Mouse (Mus musculus) Patski (cell line): ENCODE results near the gene Kif1b. TPM values are rescaled to one million over a fixed set of nuclear protein-coding genes. Genes with fewer than 3 reads are reported as not detected.
A peak's percentile ranks its signal among the peaks of the same experiment; 100 is the strongest.

Experiments
- ATAC-seq: fragments of 100-300 bp; one replicate; pipeline ENCODE4 v1.8.0; 2021
- CTCF ChIA-PET: fragments of 350-600 bp; sonication (Branson Sonifier 250); formaldehyde crosslinking; loops from one replicate; lab custom pipeline; 2022; ENCODE audit warnings: inconsistent platforms; lab: Charles Lee
- POLR2A ChIA-PET: fragments of 350-600 bp; sonication (Branson Sonifier 250); formaldehyde crosslinking; loops from one replicate; lab custom pipeline; 2022; ENCODE audit warnings: antibody characterized with exemption, inconsistent platforms; lab: Charles Lee
- DNase-seq: peaks from one replicate; pipeline ENCODE4 v3.0.0-alpha.2; 2011; ENCODE audit warnings: low read depth, low spot score
- H3K27me3 ChIP-seq: fragments of 371-371 bp; one replicate; pipeline ENCODE4 v1.5.1; 2021
- CTCF ChIP-seq: fragments of 100-300 bp; IDR thresholded peaks from one replicate; pipeline ENCODE4 v1.5.1; 2021
- in situ Hi-C: fragments of 300-500 bp; cut with MboI; formaldehyde crosslinking; loops from 3 replicates; pipeline ENCODE4 v1.11.1; 2018; ENCODE audit warnings: low pct_unique_long_range_greater_than_20kb, mixed read lengths
- polyA plus RNA-seq: library from polyadenylated mRNA; unstranded; gene quantifications from one replicate; pipeline ENCODE4 v1.2.3, GENCODE M21; 2021

Kif1b gene
- polyA plus RNA-seq, 1 experiment from 2014 or later = 32.9 TPM

- no peaks in the 10 kb centered on the region for H3K27me3 ChIP-seq
- POLR2A ChIA-PET = no interaction called here
- ATAC-seq (peak; percentile 69), DNase-seq (peak; percentile 82)
- in situ Hi-C loops = no loop called here
- no peak for TF ChIP-seq CTCF
- CTCF ChIA-PET = no interaction called here
These were observed 29.9 kb downstream of the Kif1b start for GRCm38 (mm10) chr4:149277571-149277970.

- POLR2A ChIA-PET = no interaction called here
- H3K27me3 ChIP-seq = no peaks in the 10 kb centered on the region
- ATAC-seq = no peak
- CTCF ChIA-PET = interaction anchor here (0.6 to 1.1 kb wide), 2 partner anchors 11 to 31 kb away, joined by 3 read pairs; no protein-coding TSS in a partner anchor
- in situ Hi-C loops = no loop called here
- TF ChIP-seq CTCF = peak; percentile 40
- no peak for DNase-seq
These were observed 34.4 kb downstream of the Kif1b start for GRCm38 (mm10) chr4:149273128-149273527.

DNA sequence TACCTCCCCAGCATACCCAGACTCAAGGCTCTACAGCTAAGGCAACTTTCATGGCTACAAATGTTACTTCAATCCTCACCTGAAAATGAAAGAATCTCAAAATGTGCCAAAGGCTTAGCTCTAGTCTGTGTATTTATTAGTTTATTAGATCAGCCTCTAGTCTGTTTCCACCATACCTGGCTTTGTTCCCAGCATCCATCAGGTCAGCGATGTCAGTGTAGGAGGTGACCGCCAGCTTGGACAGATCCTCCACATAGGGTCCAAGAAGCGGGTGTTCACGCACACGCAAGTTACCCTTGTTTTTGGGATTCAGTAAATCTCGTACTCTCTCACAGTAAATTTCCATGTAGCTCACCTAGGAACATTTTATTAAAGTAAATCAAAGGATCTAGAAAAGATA is 37.0 kb downstream of the Kif1b start:
- no peak for DNase-seq
- ATAC-seq = no peak
- H3K27me3 ChIP-seq = no peaks in the 10 kb centered on the region
- ChIA-PET CTCF (interaction anchor here (1.1 to 2.0 kb wide), 2 partner anchors 10 to 37 kb away, joined by 3 to 5 read pairs; partner anchors contain the start of gene Kif1b), POLR2A (interaction anchor here (1.5 kb wide), 1 partner anchor 15 kb away, joined by 3 read pairs; no protein-coding TSS in a partner anchor)
- no peak for TF ChIP-seq CTCF
- in situ Hi-C loops = no loop called here

DNA sequence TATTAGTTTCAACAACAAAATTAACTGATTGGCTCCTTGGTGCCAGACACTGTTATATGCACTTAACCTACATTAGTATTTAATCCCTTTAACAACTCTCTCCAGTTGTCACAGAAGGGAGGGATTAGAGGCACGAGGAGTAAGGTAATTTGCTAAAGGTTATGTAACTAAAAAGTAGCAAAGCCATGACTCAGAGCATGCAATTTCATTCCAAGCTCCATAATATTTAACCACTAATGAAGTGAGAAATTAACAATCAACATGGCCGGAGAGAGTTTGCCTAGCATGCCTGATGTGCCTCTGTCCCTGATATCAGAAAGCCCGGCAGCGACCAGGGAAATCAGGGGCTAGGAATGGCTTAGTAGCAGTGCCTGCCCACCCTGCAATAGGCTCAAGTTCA is 38.5 kb downstream of the Kif1b start:
- in situ Hi-C loops = no loop called here
- POLR2A ChIA-PET = interaction anchor here (1.3 kb wide), 1 partner anchor 64 kb away, joined by 3 read pairs; no protein-coding TSS in a partner anchor
- ATAC-seq (no peak), DNase-seq (no peak)
- CTCF ChIA-PET = interaction anchor here (2.0 kb wide), 1 partner anchor 39 kb away, joined by 5 read pairs; the partner anchor contains the start of gene Kif1b
- no peaks in the 10 kb centered on the region for H3K27me3 ChIP-seq
- no peak for TF ChIP-seq CTCF

DNA sequence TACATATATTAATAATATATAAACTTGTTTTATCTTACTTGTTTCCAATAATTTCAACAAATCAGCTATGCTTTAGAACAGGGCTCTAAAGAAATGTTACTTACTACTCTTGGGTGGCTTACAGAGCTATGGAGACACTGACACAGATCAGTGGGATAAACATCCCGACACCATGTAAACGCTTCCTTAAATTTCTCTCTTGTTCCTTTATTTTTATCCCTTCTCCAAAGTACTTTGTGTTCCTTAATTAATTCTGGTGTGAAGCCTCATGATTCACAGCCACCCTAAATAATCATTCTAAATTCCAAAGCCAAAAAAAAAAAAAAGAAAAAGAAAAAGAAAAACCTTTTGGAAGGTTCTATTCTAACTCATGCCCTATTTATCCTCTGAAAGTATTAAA is 42.6 kb downstream of the Kif1b start:
- DNase-seq (no peak), ATAC-seq (no peak)
- no peak for TF ChIP-seq CTCF
- POLR2A ChIA-PET = no interaction called here
- H3K27me3 ChIP-seq = no peaks in the 10 kb centered on the region
- CTCF ChIA-PET = no interaction called here
- in situ Hi-C loops = no loop called here

- TF ChIP-seq CTCF = no peak
- POLR2A ChIA-PET = no interaction called here
- DNase-seq (no peak), ATAC-seq (no peak)
- CTCF ChIA-PET = interaction anchor here (1.5 kb wide), 1 partner anchor 76 kb away, joined by 3 read pairs; no protein-coding TSS in a partner anchor
- no peaks in the 10 kb centered on the region for H3K27me3 ChIP-seq
- in situ Hi-C loops = no loop called here
These were observed 44.3 kb downstream of the Kif1b start for GRCm38 (mm10) chr4:149263218-149263617.

GRCm38 (mm10) chr4:149261466-149261865 is 46.0 kb downstream of the Kif1b start:
- POLR2A ChIA-PET = interaction anchor here (0.6 kb wide), 1 partner anchor 31 kb away, joined by 3 read pairs; no protein-coding TSS in a partner anchor
- TF ChIP-seq CTCF = no peak
- no peak for DNase-seq
- in situ Hi-C loops = no loop called here
- H3K27me3 ChIP-seq = no peaks in the 10 kb centered on the region
- ATAC-seq = no peak
- CTCF ChIA-PET = interaction anchor here (1.3 to 1.4 kb wide), 2 partner anchors 12 to 47 kb away, joined by 3 to 4 read pairs; no protein-coding TSS in a partner anchor

- ATAC-seq (no peak), DNase-seq (no peak)
- no peak for TF ChIP-seq CTCF
- ChIA-PET CTCF (interaction anchor here (0.6 to 1.4 kb wide), 5 partner anchors 10 to 68 kb away, joined by 3 to 4 read pairs (median 3); no protein-coding TSS in a partner anchor), POLR2A (no interaction called here)
- no peaks in the 10 kb centered on the region for H3K27me3 ChIP-seq
- in situ Hi-C loops = no loop called here
These were observed 46.6 kb downstream of the Kif1b start for GRCm38 (mm10) chr4:149260911-149261310.

- TF ChIP-seq CTCF = no peak
- POLR2A ChIA-PET = no interaction called here
- in situ Hi-C loops = no loop called here
- no peaks in the 10 kb centered on the region for H3K27me3 ChIP-seq
- CTCF ChIA-PET = interaction anchor here (1.0 to 1.5 kb wide), 3 partner anchors 15 to 49 kb away, joined by 3 to 5 read pairs (median 3); no protein-coding TSS in a partner anchor
- no peak for ATAC-seq
- DNase-seq = no peak
These were observed 48.0 kb downstream of the Kif1b start for GRCm38 (mm10) chr4:149259391-149260094.

DNA sequence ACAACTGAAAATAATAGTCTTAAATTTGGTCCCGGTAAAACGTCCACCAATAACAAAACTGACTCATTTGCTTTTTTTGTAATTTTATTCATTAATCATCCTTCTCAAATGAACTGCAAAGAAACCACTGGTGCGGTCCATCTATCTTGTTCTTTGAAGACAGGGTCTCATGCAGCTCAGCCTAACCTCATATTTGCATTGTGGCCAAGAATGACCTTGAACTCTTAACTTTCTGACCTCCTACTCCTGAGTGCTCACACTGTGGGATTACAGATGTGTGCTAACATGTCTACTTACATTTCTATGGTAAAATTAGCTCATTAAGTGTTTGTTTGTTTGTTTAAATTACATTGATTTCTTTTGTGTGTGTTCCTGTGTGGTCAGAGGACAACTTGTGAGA is 48.6 kb downstream of the Kif1b start:
- ChIA-PET CTCF (interaction anchor here (1.0 to 1.5 kb wide), 2 partner anchors 16 to 49 kb away, joined by 3 to 5 read pairs; no protein-coding TSS in a partner anchor), POLR2A (no interaction called here)
- DNase-seq = no peak
- no peak for TF ChIP-seq CTCF
- no peak for ATAC-seq
- in situ Hi-C loops = no loop called here
- H3K27me3 ChIP-seq = no peaks in the 10 kb centered on the region
